Mouse (Mus musculus): ENCODE results near the gene Tspyl1.

Gene Tspyl1

DNA sequence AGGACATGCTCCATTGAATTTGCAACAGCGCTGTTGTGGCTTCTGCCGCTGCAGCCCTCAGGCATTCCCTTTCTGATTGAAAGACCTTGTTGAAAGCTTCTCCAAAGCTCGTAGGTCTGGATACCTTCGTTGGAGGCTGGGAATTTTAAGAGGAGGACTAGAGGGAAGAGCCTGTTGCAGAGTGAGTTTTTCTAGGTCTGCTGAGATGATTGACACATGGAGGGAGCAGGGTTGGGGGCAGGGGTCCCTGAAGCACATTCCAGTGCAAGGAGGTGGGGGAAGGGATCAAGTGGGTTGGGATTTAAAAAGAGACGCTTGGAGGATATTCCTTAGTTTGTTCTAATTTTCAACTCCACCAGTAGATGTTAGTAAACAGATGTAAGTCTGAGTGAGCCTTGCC is 18.4 kb downstream of the Tspyl1 start:
- DNase-seq, result no peak

GRCm38 (mm10) chr10:34307070-34307469 is 25.1 kb downstream of the Tspyl1 start:
- no peak for DNase-seq

GRCm38 (mm10) chr10:34309915-34310685 is 28.1 kb downstream of the Tspyl1 start:
- no peak for DNase-seq

- DNase-seq, result no peak
These were observed 30.5 kb downstream of the Tspyl1 start for GRCm38 (mm10) chr10:34312536-34312935.

DNA sequence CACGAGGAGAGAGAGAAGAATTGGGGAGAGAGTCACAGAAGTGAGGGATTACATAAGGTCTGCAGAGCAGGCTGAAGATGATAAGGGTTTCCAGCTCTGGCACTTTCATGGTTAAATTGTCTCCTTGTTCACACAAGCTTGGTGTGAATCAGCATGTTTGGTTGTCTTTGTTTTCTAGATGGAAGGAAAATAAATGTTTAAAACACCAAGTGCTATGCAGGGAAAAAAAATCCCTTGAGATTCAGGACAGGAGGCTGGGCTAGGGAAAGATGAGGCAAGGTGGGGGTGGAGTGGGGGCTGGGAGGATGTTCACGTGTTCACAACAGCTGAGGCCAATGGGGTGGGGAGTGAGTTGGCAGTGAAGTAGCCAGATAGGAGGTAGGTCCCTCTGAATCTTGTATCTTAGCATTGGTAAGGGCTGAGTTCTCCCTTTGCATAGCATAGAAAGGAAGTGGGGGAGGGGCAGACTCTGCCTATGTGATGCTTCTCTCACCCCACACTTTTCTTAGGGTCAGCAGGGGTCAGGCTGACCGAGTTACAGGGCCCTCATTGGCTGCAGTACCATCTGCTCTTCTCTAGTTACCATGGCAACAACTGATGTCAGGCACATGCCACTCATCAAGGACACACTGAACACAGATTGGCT is 34.7 kb downstream of the Tspyl1 start:
- DNase-seq, result peak; percentile 62 to 72

- no peak for DNase-seq
These were observed 35.2 kb downstream of the Tspyl1 start for GRCm38 (mm10) chr10:34317217-34317606.

- no peak for DNase-seq
These were observed 38.8 kb downstream of the Tspyl1 start for GRCm38 (mm10) chr10:34320809-34321208.

DNA sequence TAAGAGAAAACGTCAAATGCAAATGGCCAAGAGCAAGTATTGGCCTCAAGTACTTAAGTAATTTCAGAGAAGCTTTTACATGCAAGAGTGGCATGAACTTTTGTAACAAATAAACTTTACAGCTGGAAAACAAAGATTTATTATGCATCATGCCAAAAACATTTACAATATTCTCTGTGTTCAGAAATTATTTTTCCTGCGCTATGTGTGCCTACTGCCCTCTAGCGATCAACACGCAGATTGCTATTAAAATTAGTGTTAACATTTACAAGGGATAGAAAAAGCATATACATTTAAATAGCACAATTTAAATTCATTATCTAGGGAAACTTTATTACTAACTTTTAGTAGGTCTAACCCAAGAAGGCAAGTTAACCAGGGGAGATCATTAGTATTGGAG is 44.7 kb downstream of the Tspyl1 start:
- no peak for DNase-seq

- DNase-seq, result no peak
These were observed 45.2 kb downstream of the Tspyl1 start for GRCm38 (mm10) chr10:34327144-34327543.

GRCm38 (mm10) chr10:34328310-34328709 is 46.3 kb downstream of the Tspyl1 start:
- peak; percentile 37 to 51 for DNase-seq
